Mouse (Mus musculus): ENCODE measurements around the gene Sp2.

DNA sequence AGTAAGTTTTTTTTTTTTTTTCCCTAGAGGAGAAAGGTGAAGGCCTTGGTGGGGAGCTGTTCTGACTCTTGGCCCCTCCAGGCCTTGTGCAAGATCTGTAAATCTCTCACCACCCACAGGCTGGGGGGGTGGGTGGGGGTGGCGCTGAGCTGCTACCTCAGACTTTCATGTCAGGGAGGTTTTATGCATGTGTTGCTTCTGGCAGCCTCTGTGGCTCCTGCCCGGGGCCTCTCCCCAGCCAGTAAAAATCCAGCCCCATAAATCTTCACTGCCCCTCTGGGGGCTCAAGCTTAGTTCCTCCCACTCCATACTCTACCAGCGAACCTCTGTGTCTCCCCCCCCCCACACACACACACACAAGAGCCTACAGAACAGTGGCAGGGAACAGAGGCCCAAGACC is 3.7 kb upstream of the Sp2 start:
- TF ChIP-seq CTCF (IDR thresholded peaks at IDR 0.05): no peak
- TF ChIP-seq POLR2A (IDR thresholded peaks at IDR 0.05; ENCODE audit: insufficient read depth, low read depth, low read length): no peak
- TF ChIP-seq EP300 (IDR thresholded peaks at IDR 0.05; ENCODE audit: insufficient read depth, low read depth, low read length): no peak
